Mouse (Mus musculus) neural tube, embryonic 11.5 days (tissue): ENCODE measurements around the gene Gm12666. TPM values are rescaled to one million over a fixed set of nuclear protein-coding genes. Genes with fewer than 3 reads are reported as not detected.
"Not testable (repeated sequence)": the region's sequence is repeated elsewhere in the genome, so short reads cannot be mapped to it uniquely, and the experiment has no call there.

Experiments used
- ATAC-seq: fragments of 200-750 bp; cut with Nextera tagmentation; 2 replicates; pipeline ENCODE4 v1.8.0; 2017; ENCODE audit warnings: moderate number of reproducible peaks, mild to moderate bottlenecking, moderate TSS enrichment, moderate library complexity; ENCODE audit not compliant: insufficient read depth, low FRiP score, low TSS enrichment
- DNase-seq: peaks from one replicate; pipeline ENCODE4 v3.0.0-alpha.2; 2015; ENCODE audit warnings: low spot score
- H3K27ac ChIP-seq: fragments of 300-500 bp; sonication (generic); 2 replicates; pipeline ENCODE4 v1.5.1; 2014; ENCODE audit warnings: low read depth, mild to moderate bottlenecking, low read length
- H3K27me3 ChIP-seq: fragments of 300-500 bp; sonication (generic); 2 replicates; pipeline ENCODE4 v1.6.1; 2014; ENCODE audit warnings: mild to moderate bottlenecking, low read length, mixed read lengths; ENCODE audit not compliant: control insufficient read depth, insufficient read depth
- H3K36me3 ChIP-seq: fragments of 300-500 bp; sonication (generic); 2 replicates; pipeline ENCODE4 v1.6.1; 2014; ENCODE audit warnings: mild to moderate bottlenecking, low read length, moderate library complexity, mixed read lengths; ENCODE audit not compliant: control insufficient read depth, insufficient read depth
- H3K4me1 ChIP-seq: fragments of 300-500 bp; sonication (generic); 2 replicates; pipeline ENCODE4 v1.6.1; 2014; ENCODE audit warnings: low read length, mixed read lengths; ENCODE audit not compliant: control insufficient read depth, insufficient read depth
- H3K4me2 ChIP-seq: fragments of 300-500 bp; sonication (generic); 2 replicates; pipeline ENCODE4 v1.6.1; 2014; ENCODE audit warnings: low read depth, mild to moderate bottlenecking, moderate library complexity
- H3K4me3 ChIP-seq: fragments of 300-500 bp; sonication (generic); 2 replicates; pipeline ENCODE4 v1.5.1; 2014; ENCODE audit warnings: low read depth, low read length
- H3K9ac ChIP-seq: fragments of 300-500 bp; sonication (generic); 2 replicates; pipeline ENCODE4 v1.6.1; 2014; ENCODE audit warnings: mild to moderate bottlenecking, low read length
- H3K9me3 ChIP-seq: fragments of 300-500 bp; sonication (generic); 2 replicates; pipeline ENCODE4 v1.6.1; 2016; ENCODE audit warnings: low read length; ENCODE audit not compliant: control insufficient read depth
- WGBS: fragments of 180-500 bp; shearing (Covaris S2); extraction: QIAGEN DNeasy Blood & Tissue Kit; methylation state at CpG from one replicate; pipeline ENCODE4 v1.1.7; 2014; 5-methylcytosine and 5-hydroxymethylcytosine counted together
- polyA plus RNA-seq: library from polyadenylated mRNA; unstranded; fragments of >200 nt; fragmentation: Nextera tagmentation; extraction: Ambion mirVana; gene quantifications from 2 replicates; pipeline ENCODE4 v1.2.1, GENCODE M21; 2014

Gene Gm12666
- not detected in 2 replicates for polyA plus RNA-seq

DNA sequence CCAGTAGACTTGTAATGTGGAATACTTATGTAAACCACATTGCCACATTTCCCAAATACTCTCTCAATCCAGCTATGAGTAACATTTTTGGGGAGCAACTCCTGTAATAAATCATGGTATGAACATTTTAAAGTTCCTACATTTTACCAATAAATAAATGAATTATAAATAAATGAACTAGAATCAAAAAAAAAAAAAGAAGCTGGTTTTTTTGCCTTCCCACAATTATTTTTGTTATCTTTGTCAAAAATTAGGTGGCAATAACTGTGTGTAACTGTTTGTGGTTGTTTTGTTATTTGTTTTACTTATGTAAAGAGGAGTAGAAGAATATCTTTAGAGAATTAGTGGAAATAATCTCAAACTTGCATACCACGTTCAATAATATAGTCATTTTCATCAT lies at the start of gene Gm12666:
TSS of gene Gm12666 (minus strand) at position 101 of the 400 bp plus-strand sequence.
- H3K4me3 ChIP-seq, DNase-seq, H3K4me1 ChIP-seq, H3K27ac ChIP-seq, H3K4me2 ChIP-seq, H3K9me3 ChIP-seq, H3K27me3 ChIP-seq, H3K36me3 ChIP-seq, H3K9ac ChIP-seq, ATAC-seq: not testable (repeated sequence)
- 91% methylated on average over 1 of the region's 1 CpGs for WGBS

DNA sequence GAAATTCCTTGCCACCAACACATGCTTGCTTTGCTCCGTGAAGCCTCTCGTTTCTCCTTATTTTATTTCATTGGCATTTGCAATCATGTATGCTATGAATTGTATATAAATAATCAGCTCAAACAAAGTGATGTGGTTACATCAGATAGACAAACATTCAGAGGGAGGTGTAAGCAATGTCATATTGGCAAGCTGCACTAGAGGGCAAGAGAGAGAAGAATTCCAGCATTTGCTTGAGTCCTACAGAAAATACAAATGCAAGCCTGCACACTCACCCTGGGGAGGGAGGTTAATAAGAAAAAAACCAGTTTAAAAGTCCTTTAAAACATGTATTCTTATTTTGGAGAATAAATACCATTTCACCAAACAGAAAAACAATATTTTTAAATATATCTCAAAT lies 34.8 kb upstream of the Gm12666 start:
- Histone ChIP-seq H3K27ac (no peak overlapping the region), H3K4me1 (no peaks in the 10 kb centered on the region), H3K36me3 (no peaks in the 10 kb centered on the region), H3K4me2 (no peak overlapping the region), H3K4me3 (no peak overlapping the region), H3K9ac (no peak overlapping the region), H3K9me3 (no peaks in the 10 kb centered on the region), H3K27me3 (no peaks in the 10 kb centered on the region)
- 91% methylated on average over 2 of the region's 2 CpGs for WGBS
- ATAC-seq (no peak), DNase-seq (no peak)

DNA sequence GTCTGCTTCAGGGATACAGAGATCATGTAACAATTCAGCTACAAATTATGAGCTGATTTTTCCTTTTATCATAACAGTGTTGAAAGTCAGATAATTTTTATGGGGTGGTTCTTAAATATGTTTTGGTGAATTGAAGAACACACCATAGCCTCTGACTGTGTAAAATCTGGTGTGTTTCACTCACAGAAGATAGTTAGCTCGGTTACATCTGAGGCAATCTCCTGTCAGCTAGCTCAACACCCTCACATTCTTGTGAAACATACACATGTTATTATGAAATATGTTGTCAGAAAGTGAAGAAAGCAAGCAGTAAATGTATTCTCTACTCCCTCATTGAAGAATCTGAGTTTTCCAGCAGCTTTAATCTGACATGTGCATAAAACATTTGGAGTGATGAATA lies 24.7 kb upstream of the Gm12666 start:
- DNase-seq (no peak), ATAC-seq (no peak)
- 81% methylated on average over 1 of the region's 1 CpGs for WGBS
- no peak overlapping the region for H3K4me2 ChIP-seq
- H3K27ac ChIP-seq: no peak overlapping the region
- no peaks in the 10 kb centered on the region for H3K4me1 ChIP-seq
- no peak overlapping the region for H3K4me3 ChIP-seq
- no peak overlapping the region for H3K9ac ChIP-seq
- H3K27me3 ChIP-seq: no peaks in the 10 kb centered on the region
- H3K9me3 ChIP-seq: no peaks in the 10 kb centered on the region
- H3K36me3 ChIP-seq: no peaks in the 10 kb centered on the region

DNA sequence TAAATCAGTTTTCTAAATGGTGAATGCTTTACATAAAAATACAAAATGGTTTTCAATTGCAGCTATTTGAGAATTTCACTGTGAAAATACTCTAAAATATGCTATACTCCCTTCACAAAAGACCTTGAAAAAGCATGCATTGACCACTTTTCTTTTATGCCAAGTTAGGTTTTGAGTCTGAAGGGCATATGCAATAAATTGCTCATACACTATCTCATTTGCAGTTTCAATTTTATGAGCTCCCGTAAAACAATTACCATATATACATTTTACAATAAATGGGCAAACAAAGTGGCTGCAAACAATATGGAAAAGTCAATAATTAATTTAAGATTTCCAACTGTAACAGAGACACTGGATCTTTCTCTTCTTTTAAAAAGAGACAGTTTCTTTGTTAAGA lies 38.9 kb downstream of the Gm12666 start:
- Histone ChIP-seq H3K9ac (no peak overlapping the region), H3K4me2 (no peak overlapping the region), H3K27ac (no peak overlapping the region), H3K36me3 (no peaks in the 10 kb centered on the region), H3K4me3 (no peak overlapping the region), H3K9me3 (no peaks in the 10 kb centered on the region), H3K27me3 (no peaks in the 10 kb centered on the region), H3K4me1 (no peaks in the 10 kb centered on the region)
- DNase-seq (no peak), ATAC-seq (no peak)
- 70% methylated on average over 1 of the region's 1 CpGs for WGBS

DNA sequence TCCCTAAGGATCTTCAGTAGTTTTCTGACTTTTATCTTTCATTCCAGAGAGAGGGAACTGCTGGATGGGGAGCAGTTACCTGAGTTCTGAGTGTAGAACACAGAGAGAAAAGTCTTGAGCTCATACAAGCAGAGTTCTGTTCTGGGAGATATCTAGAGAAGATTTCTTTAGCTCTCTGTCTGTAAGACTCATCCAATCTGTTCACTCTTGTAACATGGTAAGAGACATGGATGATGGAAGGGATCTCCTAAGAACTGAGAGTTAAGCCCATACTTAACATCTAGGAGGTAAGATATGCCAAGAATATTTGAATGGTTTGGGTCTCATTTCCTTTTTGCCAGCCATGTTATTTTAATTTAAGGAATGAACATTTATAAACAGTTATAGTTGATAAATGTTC lies 44.4 kb downstream of the Gm12666 start, which contains the start of gene Izumo3:
TSS of gene Izumo3 (minus strand) at position 101 of the 400 bp plus-strand sequence.
- no peak within 1 kb of the TSS for H3K27ac ChIP-seq
- no peak within 1 kb of the TSS for H3K4me2 ChIP-seq
- H3K27me3 ChIP-seq: no peaks in the 10 kb centered on the region
- ATAC-seq: no peak
- no peaks in the 10 kb centered on the region for H3K9me3 ChIP-seq
- no peak within 1 kb of the TSS for H3K4me3 ChIP-seq
- H3K9ac ChIP-seq: no peak within 1 kb of the TSS
- no peaks in the 10 kb centered on the region for H3K36me3 ChIP-seq
- DNase-seq: no peak
- H3K4me1 ChIP-seq: no peaks in the 10 kb centered on the region

Other genes starting within 250 kb of the Gm12666 start
- not detected in 2 replicates for gene Izumo3, start 44.5 kb downstream of the Gm12666 start, polyA plus RNA-seq